Mouse (Mus musculus) lung, adult 2 months (tissue): Measurements from ENCODE around the gene Nacc1.

Source experiments
- CTCF ChIP-seq: fragments of 200-500 bp; IDR thresholded peaks from 2 replicates; pipeline ENCODE4 v1.5.1; 2011; ENCODE audit warnings: mild to moderate bottlenecking, low read length, control low read depth; ENCODE audit not compliant: insufficient read depth
- POLR2A ChIP-seq: fragments of 200-500 bp; IDR thresholded peaks from 2 replicates; pipeline ENCODE4 v1.6.1; 2011; ENCODE audit warnings: low read depth, mild to moderate bottlenecking, control low read depth, low read length, borderline replicate concordance; ENCODE audit errors: extremely low read depth

- TF ChIP-seq CTCF (no peak), POLR2A (no peak)
Measured at GRCm38 (mm10) chr8:84730541-84731370, 43.1 kb upstream of the Nacc1 start.
